In genomic region chr10:80947802-80948201, GRCm38 (mm10) we compare ENCODE assay signal across 9 mouse cellular contexts. TPM values are rescaled to one million over a fixed set of nuclear protein-coding genes. Genes with fewer than 3 reads are reported as not detected.
A peak's percentile ranks its signal among the peaks of the same experiment; 100 is the strongest.
DNase-seq lines count a peak whose midpoint lies in the region; ATAC-seq lines count a peak whose summit lies in the region.
"Had no signal": no experiment of that assay in that cellular context is flagged by ENCODE, and none has a peak within 500 bp of the region (broad histone marks: within the 10 kb centered on the region; RNA-seq: fewer than 3 reads in every experiment).

No protein-coding gene starts in this region.

- no peak overlapping the region for H3K4me3 ChIP-seq in kidney, embryonic 15.5 days (replicated peaks)
- H3K4me3 ChIP-seq: liver, embryonic 15.5 days had no signal

- peak; percentile 36 for DNase-seq in cerebellum, postnatal 36 days
- no peak for DNase-seq in cerebellum, adult 11 months
- DNase-seq in urinary bladder, postnatal 14 days (ENCODE audit: low spot score): peak; percentile 76
- DNase-seq in urinary bladder, postnatal 25 days (ENCODE audit: low spot score): no peak
- DNase-seq in frontal cortex, postnatal 25 days (ENCODE audit: low spot score in 2 of 2): no peak
- no peak for DNase-seq in thymus, postnatal 25 days
- DNase-seq in urinary bladder, postnatal 36 days (ENCODE audit: low spot score in 2 of 2): no peak

- H3K9ac ChIP-seq in kidney, embryonic 15.5 days: no peak overlapping the region
- H3K9ac ChIP-seq: liver, embryonic 15.5 days had no signal

- ATAC-seq in kidney, embryonic 15.5 days (replicated peaks; ENCODE audit: low FRiP score): no peak

- H3K27ac ChIP-seq in kidney, embryonic 15.5 days: peak overlapping the region; percentile 60
- H3K27ac ChIP-seq: liver, embryonic 15.5 days had no signal

- no peaks in the 10 kb centered on the region for H3K9me3 ChIP-seq in kidney, embryonic 15.5 days (replicated peaks)
- H3K9me3 ChIP-seq: liver, embryonic 15.5 days had no signal

- H3K4me1 ChIP-seq in kidney, embryonic 15.5 days: peaks cover 35% of the 10 kb centered on the region

- H3K27me3 ChIP-seq in kidney, embryonic 15.5 days: no peaks in the 10 kb centered on the region

- H3K4me2 ChIP-seq in kidney, embryonic 15.5 days: no peak overlapping the region
- H3K4me2 ChIP-seq: liver, embryonic 15.5 days had no signal

- no peaks in the 10 kb centered on the region for H3K36me3 ChIP-seq in kidney, embryonic 15.5 days
- H3K36me3 ChIP-seq: liver, embryonic 15.5 days had no signal

- 61% methylated on average over 2 of the region's 2 CpGs for WGBS in kidney, embryonic 15.5 days

RNA-seq across cellular contexts. Expression of gene Gadd45b, which starts 17.9 kb away (rescaled TPM):
- polyA plus RNA-seq in kidney, embryonic 15.5 days (2015; fragmentation: Nextera tagmentation; extraction: Ambion mirVana): 18.0 and 20.8 TPM in 2 replicates

RNA-seq across cellular contexts. Expression of gene Lmnb2, which starts 29.8 kb away (rescaled TPM):
- 55.0 and 59.3 TPM in 2 replicates for polyA plus RNA-seq in kidney, embryonic 15.5 days (2015; fragmentation: Nextera tagmentation; extraction: Ambion mirVana)

RNA-seq across cellular contexts. Expression of gene Timm13, which starts 47.0 kb away (rescaled TPM):
- 365 and 368 TPM in 2 replicates for polyA plus RNA-seq in kidney, embryonic 15.5 days (2015; fragmentation: Nextera tagmentation; extraction: Ambion mirVana)

Comparison
In these comparisons a context has a peak if more than half of its experiments do, and no peak if none do; other contexts are left out.
1. DNase-seq: peak in cerebellum, postnatal 36 days (2 of 2) and urinary bladder, postnatal 14 days (single experiment); none in cerebellum, adult 11 months (single experiment), urinary bladder, postnatal 25 days (single experiment), frontal cortex, postnatal 25 days (0 of 2), thymus, postnatal 25 days (single experiment) and urinary bladder, postnatal 36 days (0 of 2).